Mouse (Mus musculus) neutrophil, adult 5-6 weeks (primary cell): ENCODE results near the gene Bhlha15. TPM values are rescaled to one million over a fixed set of nuclear protein-coding genes. Genes with fewer than 3 reads are reported as not detected.

Experiments
- ATAC-seq: fragments of 151-379, 151-347 bp; 2 replicates; pipeline ENCODE4 v1.8.0; 2017; ENCODE audit warnings: mild to moderate bottlenecking, moderate TSS enrichment; ENCODE audit not compliant: insufficient number of reproducible peaks, poor library complexity, low FRiP score, severe bottlenecking; ENCODE audit errors: extremely low read depth
- total RNA-seq: library from RNA; stranded (forward); fragments of 200-1000 nt; gene quantifications from 2 replicates; pipeline ENCODE4 v1.2.3, GENCODE M21; 2017

Bhlha15 gene
- total RNA-seq, 1 experiment from 2014 or later, result 0.47 TPM

- no peak for ATAC-seq
Measured at GRCm38 (mm10) chr5:144222811-144223502, 32.9 kb downstream of the Bhlha15 start.

GRCm38 (mm10) chr5:144223503-144223862, 33.4 kb downstream of the Bhlha15 start, which contains the start of gene Tecpr1:
Gene Tecpr1 (minus strand): TSS chr5:144223615.
- peak; percentile 94 for ATAC-seq

GRCm38 (mm10) chr5:144223899-144224816, 34.1 kb downstream of the Bhlha15 start:
- no peak for ATAC-seq

GRCm38 (mm10) chr5:144226220-144226619, 36.1 kb downstream of the Bhlha15 start:
- no peak for ATAC-seq

GRCm38 (mm10) chr5:144230216-144230615, 40.1 kb downstream of the Bhlha15 start:
- ATAC-seq, result no peak

- ATAC-seq, result peak; percentile 74
Measured at GRCm38 (mm10) chr5:144231410-144231809, 41.3 kb downstream of the Bhlha15 start.

- ATAC-seq, result no peak
Measured at GRCm38 (mm10) chr5:144232531-144232930, 42.4 kb downstream of the Bhlha15 start.

- ATAC-seq, result no peak
Measured at GRCm38 (mm10) chr5:144234222-144234621, 44.1 kb downstream of the Bhlha15 start.

- ATAC-seq, result no peak
Measured at GRCm38 (mm10) chr5:144234714-144235113, 44.6 kb downstream of the Bhlha15 start.

- ATAC-seq, result no peak
Measured at GRCm38 (mm10) chr5:144238969-144239368, 48.9 kb downstream of the Bhlha15 start.

Other genes starting within 250 kb of the Bhlha15 start
- 83.2 and 85.0 TPM in 2 replicates for gene Ccz1, start 175.4 kb upstream of the Bhlha15 start, total RNA-seq
- not detected in 2 replicates for gene Ocm, start 163.6 kb upstream of the Bhlha15 start, total RNA-seq
- gene Lmtk2, start 89.8 kb upstream of the Bhlha15 start, total RNA-seq, result 28.9 and 34.6 TPM in 2 replicates
- gene Tecpr1, start 33.3 kb downstream of the Bhlha15 start, total RNA-seq, result 43.5 and 48.3 TPM in 2 replicates
- gene Bri3, start 54.2 kb downstream of the Bhlha15 start, total RNA-seq, result 29.8 and 39.1 TPM in 2 replicates
- gene Baiap2l1, start 167.8 kb downstream of the Bhlha15 start, total RNA-seq, result 0.12 TPM in 1 of 2 replicates, not detected in the other